Mouse (Mus musculus) C2C12 (cell line): ENCODE results near the gene Pnmt.

ENCODE experiments used
- CEBPB ChIP-seq: IDR thresholded peaks from one replicate; pipeline ENCODE4 v1.6.1; 2011; ENCODE audit warnings: low read depth, mild to moderate bottlenecking, control low read depth, moderate library complexity
- CTCF ChIP-seq: IDR thresholded peaks from one replicate; pipeline ENCODE4 v1.5.1; 2011; ENCODE audit not compliant: control insufficient read depth, insufficient read depth, insufficient read length
- FOSL1 ChIP-seq: IDR thresholded peaks from one replicate; pipeline ENCODE4 v1.8.0; 2011; ENCODE audit warnings: mild to moderate bottlenecking, low read length; ENCODE audit not compliant: poor library complexity, insufficient read depth, severe bottlenecking
- MAX ChIP-seq: IDR thresholded peaks from one replicate; pipeline ENCODE4 v1.6.1; 2011; ENCODE audit warnings: mild to moderate bottlenecking, control low read depth
- MYOD1 ChIP-seq: IDR thresholded peaks from one replicate; pipeline ENCODE4 v1.6.1; 2011; ENCODE audit warnings: low read depth; ENCODE audit not compliant: control insufficient read depth, insufficient read length
- MYOG ChIP-seq: IDR thresholded peaks from one replicate; pipeline ENCODE4 v1.6.1; 2011; ENCODE audit not compliant: control insufficient read depth, insufficient read length; ENCODE audit errors: extremely low read depth
- USF1 ChIP-seq: IDR thresholded peaks from one replicate; pipeline ENCODE4 v1.6.1; 2011; ENCODE audit warnings: low read depth, mild to moderate bottlenecking, control low read depth, moderate library complexity

- TF ChIP-seq CTCF (no peak), MYOD1 (no peak), USF1 (no peak), MAX (no peak), MYOG (no peak), CEBPB (no peak), FOSL1 (no peak)
Observed at GRCm38 (mm10) chr11:98354445-98354844, 31.8 kb upstream of the Pnmt start.
